ENCODE assay signal across 19 mouse cellular contexts in genomic region chr9:101069781-101070180, GRCm38 (mm10). TPM values are rescaled to one million over a fixed set of nuclear protein-coding genes. Genes with fewer than 3 reads are reported as not detected.
DNase-seq lines count a peak whose midpoint lies in the region; ATAC-seq and TF ChIP-seq lines count a peak whose summit lies in the region.
"Had no signal": no experiment of that assay in that cellular context is flagged by ENCODE, and none has a peak within 500 bp of the region (broad histone marks: within the 10 kb centered on the region; RNA-seq: fewer than 3 reads in every experiment).

No protein-coding gene starts in this region.

- intact Hi-C loops in heart, postnatal 14 days (cut with DNase I) = loop anchor here (10.0 kb wide), 1 partner anchor 425 kb away; no protein-coding TSS in a partner anchor
- intact Hi-C loops in gastrocnemius, postnatal 36 days (cut with DNase I) = no loop called here

- no peak for ATAC-seq in lung, embryonic 14.5 days (ENCODE audit: insufficient read depth)
- ATAC-seq: forebrain, postnatal 0 days; midbrain, embryonic 15.5 days had no signal

- no peaks in the 10 kb centered on the region for H3K4me1 ChIP-seq in lung, embryonic 14.5 days (ENCODE audit: insufficient read depth)
- peaks cover 0 to 3% of the 10 kb centered on the region in 2 experiments; a peak in 1 of 4 replicates for H3K4me1 ChIP-seq in ES-E14 (ENCODE audit: control insufficient read depth in 2 of 2, insufficient read depth in 2 of 2, low read length in 2 of 2, poor library complexity in 1 of 2)
- H3K4me1 ChIP-seq: embryonic facial prominence, embryonic 13.5 days; hindbrain, embryonic 12.5 days; neural tube, embryonic 12.5 days had no signal

- in situ Hi-C loops in ES-E14 (cut with MboI; ENCODE audit: low sequenced_read_pairs in 2 of 2, unreplicated experiment in 2 of 2) = no loop called here

- no peak overlapping the region for H3K9ac ChIP-seq in lung, embryonic 14.5 days
- H3K9ac ChIP-seq in ES-E14 (ENCODE audit: insufficient read depth, low read depth, low read length, poor library complexity, severe bottlenecking) = no peak overlapping the region
- H3K9ac ChIP-seq: embryonic facial prominence, embryonic 13.5 days; forebrain, postnatal 0 days; hindbrain, embryonic 12.5 days; midbrain, embryonic 15.5 days; neural tube, embryonic 12.5 days had no signal

- H3K27me3 ChIP-seq in lung, embryonic 14.5 days (ENCODE audit: insufficient read depth, low read length) = no peaks in the 10 kb centered on the region
- H3K27me3 ChIP-seq: embryonic facial prominence, embryonic 13.5 days; hindbrain, embryonic 12.5 days; midbrain, embryonic 15.5 days; neural tube, embryonic 12.5 days had no signal

- H3K4me2 ChIP-seq in lung, embryonic 14.5 days = no peak overlapping the region
- H3K4me2 ChIP-seq: embryonic facial prominence, embryonic 13.5 days; hindbrain, embryonic 12.5 days; midbrain, embryonic 15.5 days; neural tube, embryonic 12.5 days had no signal

- no peak overlapping the region for H3K4me3 ChIP-seq in lung, embryonic 14.5 days (ENCODE audit: low read depth, low read length)
- H3K4me3 ChIP-seq in ES-E14 (ENCODE audit: insufficient read depth in 1 of 2, low read depth in 1 of 2, low read length in 2 of 2, poor library complexity in 1 of 2, severe bottlenecking in 1 of 2) = no peak overlapping the region
- H3K4me3 ChIP-seq: embryonic facial prominence, embryonic 13.5 days; hindbrain, embryonic 12.5 days; midbrain, embryonic 15.5 days; neural tube, embryonic 12.5 days had no signal

- no peak overlapping the region for H3K27ac ChIP-seq in lung, embryonic 14.5 days (ENCODE audit: low read depth)
- no peak overlapping the region for H3K27ac ChIP-seq in ES-E14 (ENCODE audit: insufficient read depth, low read depth, low read length, poor library complexity, severe bottlenecking)
- H3K27ac ChIP-seq: embryonic facial prominence, embryonic 13.5 days; hindbrain, embryonic 12.5 days; midbrain, embryonic 15.5 days; neural tube, embryonic 12.5 days had no signal

- H3K36me3 ChIP-seq in lung, embryonic 14.5 days (ENCODE audit: insufficient read depth) = no peaks in the 10 kb centered on the region
- H3K36me3 ChIP-seq in ES-E14 (ENCODE audit: control insufficient read depth, insufficient read depth, low read length, poor library complexity, severe bottlenecking) = no peaks in the 10 kb centered on the region
- H3K36me3 ChIP-seq: embryonic facial prominence, embryonic 13.5 days; hindbrain, embryonic 12.5 days; midbrain, embryonic 15.5 days; neural tube, embryonic 12.5 days had no signal

- TF ChIP-seq CTCF in lung, embryonic 14.5 days (IDR thresholded peaks at IDR 0.05; ENCODE audit: low read depth) = 0 out of 2 replicates have a peak, but pooled peaks have one; percentile 25

- H3K9me3 ChIP-seq in lung, embryonic 14.5 days (ENCODE audit: low read depth, low read length) = no peaks in the 10 kb centered on the region
- no peaks in the 10 kb centered on the region for H3K9me3 ChIP-seq in ES-E14 (ENCODE audit: control insufficient read depth, insufficient read depth, low read depth, low read length)
- H3K9me3 ChIP-seq: embryonic facial prominence, embryonic 13.5 days; hindbrain, embryonic 12.5 days; midbrain, embryonic 15.5 days; neural tube, embryonic 12.5 days had no signal

- WGBS in lung, embryonic 14.5 days = 94% methylated on average over 3 of the region's 3 CpGs

- DNase-seq in heart, adult 11 months = peak; percentile 35
- no peak for DNase-seq in heart, postnatal 14 days
- no peak for DNase-seq in lung, embryonic 14.5 days
- no peak for DNase-seq in lung, postnatal 14 days
- no peak for DNase-seq in ES-E14 (ENCODE audit: low read depth, low spot score)
- DNase-seq in naive thymus-derived CD4-positive, alpha-beta T cell, adult 2 months (ENCODE audit: low read depth) = peak; percentile 49
- DNase-seq in spleen, adult 18-20 months = no peak
- DNase-seq in gastrocnemius, postnatal 36 days = no peak
- DNase-seq: cerebellum, adult 9-10 months; forebrain, postnatal 0 days; kidney, adult 11 months; kidney, postnatal 14 days; layer of hippocampus, adult 9-11 months; lung, adult 2 months; right cerebral cortex, postnatal 14 days had no signal

TF ChIP-seq in ES-E14, 5 proteins besides CTCF, POLR2A, EP300 and RAD21:
- TF ChIP-seq ZC3H11A (IDR thresholded peaks at IDR 0.05; ENCODE audit: borderline replicate concordance, low read depth, low read length) = no peak
- no peak for TF ChIP-seq CHD2 (IDR thresholded peaks at IDR 0.05; ENCODE audit: low read depth, low read length)
- no peak for TF ChIP-seq MAFK (IDR thresholded peaks at IDR 0.05; ENCODE audit: insufficient read depth, low read depth, low read length)
- no peak for TF ChIP-seq HCFC1 (IDR thresholded peaks at IDR 0.05; ENCODE audit: borderline replicate concordance, insufficient read depth, low read length)
- peak; percentile 6; the same call in 1 of the 2 replicates for TF ChIP-seq ZNF384 (IDR thresholded peaks at IDR 0.05; ENCODE audit: low read depth, low read length)

RNA-seq across cellular contexts. Expression of gene Msl2, which starts 4.1 kb away (rescaled TPM):
- 10 to 100 TPM; 33.6 to 34.1 TPM for total RNA-seq in heart, postnatal 14 days (2021)
- 7.4 and 8.4 TPM in 2 replicates for polyA plus RNA-seq in lung, embryonic 14.5 days (2014; fragmentation: Nextera tagmentation; extraction: Ambion mirVana)
- 19.5 and 21.3 TPM in 2 replicates for total RNA-seq in ES-E14 (2012; rRNA removed)
- 10 to 100 TPM; 19.6 to 27.2 TPM for total RNA-seq in gastrocnemius, postnatal 36 days (2021)

RNA-seq across cellular contexts. Expression of gene Pccb, which starts 35.1 kb away (rescaled TPM):
- 10 to 100 TPM; 89.0 to 93.4 TPM for total RNA-seq in heart, postnatal 14 days (2021)
- polyA plus RNA-seq in lung, embryonic 14.5 days (2014; fragmentation: Nextera tagmentation; extraction: Ambion mirVana) = 22.3 and 22.4 TPM in 2 replicates
- 24.8 and 27.0 TPM in 2 replicates for total RNA-seq in ES-E14 (2012; rRNA removed)
- total RNA-seq in gastrocnemius, postnatal 36 days (2021) = 10 to 100 TPM; 52.6 to 58.4 TPM

Comparison
In these comparisons a context has a peak if more than half of its experiments do, and no peak if none do; other contexts are left out.
1. DNase-seq: peak in heart, adult 11 months (single experiment) and naive thymus-derived CD4-positive, alpha-beta T cell, adult 2 months (single experiment); none in heart, postnatal 14 days (0 of 2), lung, embryonic 14.5 days (single experiment), lung, postnatal 14 days (single experiment), ES-E14 (single experiment), spleen, adult 18-20 months (0 of 2) and gastrocnemius, postnatal 36 days (0 of 2).